Mouse (Mus musculus) MEL (cell line): Measurements from ENCODE around the gene Ccdc141.

ENCODE experiments used
- CHD1 ChIP-seq: IDR thresholded peaks from 2 replicates; pipeline ENCODE4 v1.6.1; 2012; ENCODE audit warnings: low read depth, mild to moderate bottlenecking, inconsistent platforms, low read length, improper control_type of control experiment
- GABPA ChIP-seq: IDR thresholded peaks from 2 replicates; pipeline ENCODE4 v1.6.1; 2012; ENCODE audit warnings: low read depth, mild to moderate bottlenecking, inconsistent platforms, low read length, improper control_type of control experiment, moderate library complexity
- ZKSCAN1 ChIP-seq: IDR thresholded peaks from 2 replicates; pipeline ENCODE4 v1.6.1; 2012; ENCODE audit warnings: low read depth, mild to moderate bottlenecking, inconsistent platforms, low read length, improper control_type of control experiment, moderate library complexity

DNA sequence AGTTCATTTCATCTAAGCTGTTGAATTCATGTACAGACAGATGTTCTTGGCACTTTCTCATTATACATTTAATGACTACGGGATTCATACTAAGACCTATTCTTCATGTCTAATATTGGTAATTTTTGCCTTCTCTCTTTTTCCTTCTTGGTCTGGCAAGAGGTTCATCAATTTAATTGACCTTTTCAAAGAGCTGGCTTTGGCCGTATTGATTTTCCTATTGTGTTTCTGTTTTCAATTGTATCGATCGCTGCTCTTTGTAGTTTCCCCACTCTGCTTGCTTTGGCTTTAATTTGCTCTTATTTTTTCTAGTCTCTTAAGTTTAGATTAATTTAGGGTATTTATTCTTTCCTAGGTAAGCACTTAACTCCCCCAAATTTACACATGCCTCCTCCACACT lies 12.9 kb downstream of the Ccdc141 start:
- TF ChIP-seq CHD1 (no peak), GABPA (no peak), ZKSCAN1 (no peak)
